Comparison of ENCODE assay signal across 21 mouse cellular contexts in genomic region chr5:129244392-129244791, GRCm38 (mm10).
A peak's percentile ranks its signal among the peaks of the same experiment; 100 is the strongest.
DNase-seq lines count a peak whose midpoint lies in the region; ATAC-seq and TF ChIP-seq lines count a peak whose summit lies in the region.
"Had no signal": no experiment of that assay in that cellular context is flagged by ENCODE, and none has a peak within 500 bp of the region (broad histone marks: within the 10 kb centered on the region; RNA-seq: fewer than 3 reads in every experiment).

No protein-coding gene starts in this region.

- no peak overlapping the region for H3K9ac ChIP-seq in kidney, embryonic 16.5 days (replicated peaks; ENCODE audit: low read length)
- no peak overlapping the region for H3K9ac ChIP-seq in liver, embryonic 11.5 days (ENCODE audit: low read depth, low read length)
- H3K9ac ChIP-seq: embryonic facial prominence, embryonic 12.5 days; forebrain, embryonic 13.5 days; forebrain, postnatal 0 days; heart, embryonic 13.5 days; hindbrain, embryonic 12.5 days had no signal

- TF ChIP-seq CTCF in kidney, adult 2 months (conservative IDR thresholded peaks at IDR 0.05; ENCODE audit: insufficient read depth, insufficient read length, low read depth, low read length), result no peak
- TF ChIP-seq CTCF in E14TG2a.4 (conservative IDR thresholded peaks at IDR 0.05; ENCODE audit: low read length), result no peak

- no peak for ATAC-seq in kidney, embryonic 16.5 days (ENCODE audit: low FRiP score, low TSS enrichment)
- ATAC-seq in liver, embryonic 11.5 days (replicated peaks; ENCODE audit: low FRiP score), result no peak
- ATAC-seq: activated CD4-positive, CD25-positive, alpha-beta regulatory T cell, adult 4 months; CD4-positive, CD25-positive, alpha-beta regulatory T cell, adult 4 months; forebrain, embryonic 13.5 days; forebrain, postnatal 0 days had no signal

- peak; percentile 28 for DNase-seq in kidney, adult 2 months
- DNase-seq in ES-CJ7 (ENCODE audit: low read depth, low spot score), result peak; percentile 57
- DNase-seq in liver, embryonic 11.5 days (ENCODE audit: low spot score), result no peak
- DNase-seq in urinary bladder, adult 2 months (ENCODE audit: low spot score), result no peak
- DNase-seq: adrenal gland, postnatal 14 days; B cell, adult 2 months; cerebellum, adult 11-12 months; cerebellum, adult 9-10 months; cerebellum, postnatal 25 days; forebrain, postnatal 0 days; gastrocnemius, postnatal 14 days; heart, postnatal 36 days had no signal

- H3K27me3 ChIP-seq in kidney, adult 2 months (replicated peaks; ENCODE audit: control insufficient read depth, insufficient read depth, low read length), result no peaks in the 10 kb centered on the region
- H3K27me3 ChIP-seq in kidney, embryonic 16.5 days (ENCODE audit: insufficient read depth, low read length), result no peaks in the 10 kb centered on the region
- H3K27me3 ChIP-seq in E14TG2a.4 (ENCODE audit: insufficient read depth, low read length), result peaks cover 16% of the 10 kb centered on the region
- H3K27me3 ChIP-seq in liver, embryonic 11.5 days (replicated peaks; ENCODE audit: control insufficient read depth, insufficient read depth, low read length), result no peaks in the 10 kb centered on the region
- H3K27me3 ChIP-seq: embryonic facial prominence, embryonic 12.5 days; forebrain, embryonic 13.5 days; hindbrain, embryonic 12.5 days had no signal

- no peaks in the 10 kb centered on the region for H3K36me3 ChIP-seq in kidney, adult 2 months (ENCODE audit: control insufficient read depth, insufficient read depth, low read length)
- H3K36me3 ChIP-seq in kidney, embryonic 16.5 days (ENCODE audit: insufficient read depth, low read length), result no peaks in the 10 kb centered on the region
- no peaks in the 10 kb centered on the region for H3K36me3 ChIP-seq in E14TG2a.4 (ENCODE audit: insufficient read depth, low read length)
- H3K36me3 ChIP-seq in liver, embryonic 11.5 days (ENCODE audit: control insufficient read depth, insufficient read depth, low read length), result no peaks in the 10 kb centered on the region
- H3K36me3 ChIP-seq: embryonic facial prominence, embryonic 12.5 days; heart, embryonic 13.5 days; hindbrain, embryonic 12.5 days had no signal

- H3K4me1 ChIP-seq in kidney, adult 2 months (ENCODE audit: control insufficient read depth, insufficient read depth, low read length), result no peaks in the 10 kb centered on the region
- no peaks in the 10 kb centered on the region for H3K4me1 ChIP-seq in kidney, embryonic 16.5 days (ENCODE audit: insufficient read depth, low read length)
- peaks cover 76% of the 10 kb centered on the region for H3K4me1 ChIP-seq in E14TG2a.4 (replicated peaks; ENCODE audit: low read depth, low read length)
- no peaks in the 10 kb centered on the region for H3K4me1 ChIP-seq in liver, embryonic 11.5 days (replicated peaks; ENCODE audit: control insufficient read depth, insufficient read depth, low read length)
- H3K4me1 ChIP-seq: embryonic facial prominence, embryonic 12.5 days had no signal

- TF ChIP-seq POLR2A in kidney, adult 2 months (IDR thresholded peaks at IDR 0.05; ENCODE audit: low read depth, low read length), result no peak

- H3K4me2 ChIP-seq in kidney, embryonic 16.5 days (replicated peaks; ENCODE audit: low read depth, low read length), result no peak overlapping the region
- H3K4me2 ChIP-seq in liver, embryonic 11.5 days, result no peak overlapping the region
- H3K4me2 ChIP-seq: embryonic facial prominence, embryonic 12.5 days; forebrain, embryonic 13.5 days; heart, embryonic 13.5 days; hindbrain, embryonic 12.5 days had no signal

- 53% methylated on average over 5 of the region's 5 CpGs for WGBS in kidney, adult 2 months
- WGBS in kidney, embryonic 16.5 days, result 41% methylated on average over 5 of the region's 5 CpGs
- 57% methylated on average over 5 of the region's 5 CpGs for WGBS in liver, embryonic 11.5 days

- no peak overlapping the region for H3K27ac ChIP-seq in kidney, adult 2 months (ENCODE audit: insufficient read depth, low read depth, low read length)
- no peak overlapping the region for H3K27ac ChIP-seq in kidney, embryonic 16.5 days (ENCODE audit: low read length)
- no peak overlapping the region for H3K27ac ChIP-seq in liver, embryonic 11.5 days (ENCODE audit: low read depth, low read length)
- H3K27ac ChIP-seq: embryonic facial prominence, embryonic 12.5 days; forebrain, embryonic 13.5 days; heart, embryonic 13.5 days; hindbrain, embryonic 12.5 days; hindbrain, postnatal 0 days had no signal

- no peaks in the 10 kb centered on the region for H3K9me3 ChIP-seq in kidney, embryonic 16.5 days (ENCODE audit: low read length)
- H3K9me3 ChIP-seq in E14TG2a.4 (ENCODE audit: low read length), result peaks cover 18% of the 10 kb centered on the region
- H3K9me3 ChIP-seq in liver, embryonic 11.5 days (ENCODE audit: control insufficient read depth, low read length), result no peaks in the 10 kb centered on the region
- H3K9me3 ChIP-seq: embryonic facial prominence, embryonic 12.5 days; forebrain, embryonic 13.5 days; heart, embryonic 13.5 days; hindbrain, embryonic 12.5 days had no signal

- H3K4me3 ChIP-seq in kidney, adult 2 months (ENCODE audit: insufficient read depth, low read depth, low read length), result no peak overlapping the region
- H3K4me3 ChIP-seq in kidney, embryonic 16.5 days (ENCODE audit: low read length), result no peak overlapping the region
- H3K4me3 ChIP-seq in E14TG2a.4 (replicated peaks; ENCODE audit: low read length), result 0 out of 2 replicates have a peak overlapping the region, but pooled peaks have one; percentile 4
- H3K4me3 ChIP-seq in liver, embryonic 11.5 days (ENCODE audit: low read depth, low read length), result no peak overlapping the region
- H3K4me3 ChIP-seq: embryonic facial prominence, embryonic 12.5 days; forebrain, embryonic 13.5 days; heart, embryonic 13.5 days; hindbrain, embryonic 12.5 days had no signal

Comparison
In these comparisons a context has a peak if more than half of its experiments do, and no peak if none do; other contexts are left out.
1. DNase-seq: peak in kidney, adult 2 months (single experiment) and ES-CJ7 (single experiment); none in liver, embryonic 11.5 days (single experiment) and urinary bladder, adult 2 months (single experiment).